Mouse (Mus musculus) MEL-GATA-1-ER (cell line): ENCODE results near the gene Olfr544.
A peak's percentile ranks its signal among the peaks of the same experiment; 100 is the strongest.
"Not testable (repeated sequence)": the region's sequence is repeated elsewhere in the genome, so short reads cannot be mapped to it uniquely, and the experiment has no call there.

Source experiments
- DNase-seq: peaks from one replicate; pipeline ENCODE4 v3.0.0-alpha.2; 2012; ENCODE audit warnings: low read depth; ENCODE audit errors: extremely low read depth

The Olfr544 gene

DNA sequence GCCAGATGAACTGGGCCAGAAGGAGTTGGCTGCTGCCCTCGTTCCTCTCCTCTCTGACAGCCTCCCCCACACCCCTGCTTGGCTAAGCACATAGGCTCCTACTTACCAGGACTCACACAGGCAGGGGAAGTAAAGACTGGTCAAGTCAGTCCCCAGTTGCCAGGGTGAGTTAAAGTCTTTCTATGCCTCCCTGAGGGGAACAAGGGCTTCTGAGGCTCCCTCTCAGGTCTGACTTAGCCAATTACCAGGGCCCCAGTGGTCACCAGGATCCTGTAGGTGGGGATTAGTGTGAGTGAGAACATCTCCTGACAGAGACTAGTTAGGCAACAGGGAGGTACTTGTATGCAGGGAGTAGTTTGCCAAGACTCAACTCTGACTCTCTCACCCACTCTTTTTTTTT, at the start of gene Olfr544:
Gene Olfr544 (minus strand): TSS at position 153 of the 400 bp plus-strand sequence.
- no peak for DNase-seq

DNA sequence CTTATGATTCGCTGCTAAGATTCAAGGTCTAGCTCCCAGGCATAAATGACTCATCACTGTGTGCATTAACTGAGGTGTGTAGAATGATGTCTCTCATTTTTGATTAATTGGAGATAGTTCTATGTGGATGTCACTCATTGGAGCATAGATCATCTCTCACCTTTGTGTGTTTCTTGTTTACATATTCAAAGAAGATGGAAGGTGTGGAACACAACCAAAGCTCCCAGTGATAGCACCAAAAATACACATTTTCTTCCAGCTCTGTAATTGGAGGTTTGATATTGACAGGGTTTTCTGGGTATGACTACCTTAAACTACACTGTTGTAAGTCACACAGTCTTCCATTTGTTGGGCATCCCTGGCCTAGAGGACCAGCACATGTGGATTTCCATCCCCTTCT, 46.3 kb upstream of the Olfr544 start, which contains the start of gene Olfr547:
Gene Olfr547 (plus strand): TSS at position 301 of the 400 bp plus-strand sequence.
- DNase-seq: no peak

DNA sequence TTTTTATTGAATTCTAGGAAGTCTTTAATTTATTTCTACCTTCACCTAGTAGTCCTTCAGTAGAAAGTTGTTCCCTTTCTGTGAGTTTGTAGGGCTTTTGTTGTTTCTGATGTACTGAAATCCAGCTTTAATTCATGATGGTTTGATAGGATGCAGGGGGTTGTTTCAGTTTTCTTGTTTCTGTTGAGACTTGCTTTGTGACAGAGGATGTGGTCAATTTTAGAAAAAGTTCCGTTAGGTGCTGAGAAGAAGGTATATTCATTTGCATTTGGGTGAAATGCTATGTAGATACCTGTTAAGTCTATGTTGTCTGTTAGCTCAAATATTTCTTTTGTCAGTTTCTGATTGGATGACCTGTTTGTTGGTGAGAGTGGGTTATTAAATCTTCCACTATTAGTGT, 40.9 kb upstream of the Olfr544 start:
- DNase-seq: no peak

DNA sequence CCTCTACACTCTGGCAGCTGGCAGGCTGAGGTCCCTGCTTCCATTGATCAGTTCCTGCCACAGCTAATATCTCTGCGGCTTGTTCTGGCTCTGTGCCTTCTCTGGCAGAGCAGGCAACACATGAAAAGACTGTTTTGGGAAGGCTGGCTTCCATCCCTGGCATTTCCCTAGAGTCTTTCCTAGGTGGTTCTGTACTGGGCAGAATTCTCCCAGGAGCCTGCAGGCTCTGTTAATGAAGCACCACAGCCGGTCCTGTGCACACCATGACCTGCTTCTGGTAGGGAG, 28.9 kb upstream of the Olfr544 start:
- no peak for DNase-seq

DNA sequence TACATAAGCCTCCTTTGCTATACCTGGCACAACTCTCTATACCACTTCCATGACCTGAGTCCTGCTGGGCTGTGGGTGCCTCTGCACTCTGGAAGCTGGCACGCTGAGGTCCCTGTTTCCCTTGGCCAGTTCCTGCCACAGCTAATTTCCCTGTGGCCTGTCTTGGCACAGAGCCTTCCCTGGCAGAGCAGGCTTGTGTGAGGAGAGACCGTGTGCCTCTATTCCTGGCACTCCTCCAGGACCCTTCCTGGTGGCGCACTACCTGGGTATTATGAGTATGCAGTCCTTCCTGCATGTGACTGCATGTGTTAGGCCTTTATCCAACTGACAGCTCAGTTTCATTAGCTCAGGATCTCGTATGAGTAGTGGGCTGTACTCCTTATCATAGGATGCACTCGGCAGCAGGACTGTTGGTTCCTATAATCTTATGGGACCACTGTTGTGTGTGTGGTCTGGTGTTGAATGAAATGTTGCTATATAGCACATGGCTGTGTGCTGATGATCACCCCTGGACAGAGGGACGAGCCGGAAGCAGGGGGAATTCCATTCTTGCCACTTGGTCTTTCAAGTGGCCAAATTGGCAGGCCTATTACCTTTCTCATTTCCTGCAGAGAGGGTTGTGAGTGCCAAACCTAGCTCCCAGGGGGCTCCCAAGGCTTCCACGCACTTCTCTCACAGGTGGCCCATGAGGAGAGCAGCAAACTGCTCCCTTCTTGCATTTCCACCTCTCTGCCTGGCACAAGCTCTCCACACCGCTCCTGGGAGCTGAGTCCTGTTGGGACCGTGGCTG, 28.3 kb upstream of the Olfr544 start:
- no peak for DNase-seq

DNA sequence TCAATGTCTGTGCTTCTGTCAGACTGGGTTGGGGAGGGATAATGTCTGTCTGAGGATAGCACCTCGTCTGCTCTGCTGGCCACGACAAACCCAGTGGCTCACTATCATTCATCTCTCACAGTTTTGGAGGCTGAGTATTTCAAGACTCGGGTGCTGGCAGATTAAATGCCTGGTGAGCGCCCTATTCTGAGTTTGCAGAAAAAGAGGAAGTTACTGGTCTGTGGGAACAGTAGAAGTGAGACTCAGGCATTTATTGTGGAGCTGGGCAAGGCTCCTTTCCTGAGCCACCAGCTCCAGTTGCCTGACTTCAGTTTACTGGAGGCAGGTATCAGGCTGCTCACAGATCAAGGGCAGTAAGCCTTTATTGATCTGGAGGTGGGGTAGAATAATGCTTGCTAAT, 26.0 kb upstream of the Olfr544 start:
- DNase-seq: peak; percentile 67

DNA sequence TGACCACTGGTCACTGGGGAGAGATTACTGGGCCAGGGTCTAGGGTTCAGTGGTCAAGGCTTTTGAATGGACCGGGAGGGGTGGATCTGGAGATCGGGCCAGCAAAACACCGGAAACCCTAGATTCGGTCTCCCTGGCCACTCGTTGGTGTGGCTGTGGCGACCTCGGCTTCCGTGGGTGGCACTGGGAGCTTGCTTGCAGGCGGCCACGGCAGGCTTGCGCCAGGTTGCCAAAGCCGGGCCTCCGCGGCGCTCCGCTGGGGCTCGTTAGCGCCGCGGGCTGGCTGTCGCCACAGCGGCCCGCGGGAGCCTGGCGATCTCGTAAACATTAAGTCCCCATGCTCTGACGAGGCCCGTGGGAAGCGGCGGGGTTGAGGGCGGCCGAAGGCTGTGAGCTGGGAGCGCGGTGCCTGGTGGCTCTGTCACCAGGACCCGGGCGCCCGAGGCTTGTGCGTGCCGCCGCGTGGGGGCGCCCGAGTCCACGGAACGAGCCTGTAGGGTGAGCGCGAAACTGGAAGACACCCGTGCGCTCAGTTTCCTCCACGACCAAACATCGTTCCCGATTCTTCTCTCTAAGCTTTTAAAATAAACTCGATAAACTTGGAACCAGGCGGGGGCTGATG, 24.8 kb upstream of the Olfr544 start:
- peak; percentile 26 for DNase-seq

DNA sequence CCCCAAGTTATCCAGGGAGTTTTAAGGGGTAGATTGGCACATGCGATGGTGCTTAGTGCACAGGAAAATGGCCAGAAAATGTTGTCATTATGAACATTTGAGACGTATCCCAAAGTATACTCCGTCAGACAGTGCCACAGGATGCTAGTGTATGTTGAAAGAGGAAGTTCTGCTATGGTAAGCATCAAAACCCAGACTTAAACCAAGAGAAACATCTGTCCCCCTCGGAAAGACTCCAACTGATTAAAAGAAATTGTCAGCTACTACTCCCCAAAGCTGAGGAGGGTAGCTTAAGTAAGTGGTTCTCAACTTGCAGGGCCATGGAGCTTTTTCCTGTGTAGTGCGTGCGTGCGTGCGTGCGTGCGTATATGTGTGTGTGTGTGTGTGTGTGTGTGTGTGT, 23.8 kb upstream of the Olfr544 start:
- DNase-seq: peak; percentile 12

DNA sequence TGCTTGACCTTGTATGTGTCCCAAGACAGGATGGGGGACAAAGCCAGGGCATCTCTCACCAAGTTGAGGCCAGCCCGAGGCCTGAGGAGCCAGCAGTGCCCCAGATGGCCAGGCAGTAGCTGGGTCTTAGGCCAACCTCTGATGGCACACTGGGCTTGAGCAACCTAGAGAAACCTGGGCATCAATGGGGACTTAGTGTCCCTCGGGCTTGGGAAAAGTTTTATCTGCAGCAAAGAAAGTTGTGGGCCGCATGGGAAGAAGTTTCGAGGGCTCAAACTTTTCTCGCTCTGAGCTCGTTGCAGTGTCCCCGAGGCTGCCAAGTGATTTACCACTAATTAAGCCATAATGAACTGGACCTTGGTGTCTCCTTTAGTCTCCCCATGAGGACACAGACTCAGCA, 21.6 kb upstream of the Olfr544 start:
- DNase-seq: no peak

DNA sequence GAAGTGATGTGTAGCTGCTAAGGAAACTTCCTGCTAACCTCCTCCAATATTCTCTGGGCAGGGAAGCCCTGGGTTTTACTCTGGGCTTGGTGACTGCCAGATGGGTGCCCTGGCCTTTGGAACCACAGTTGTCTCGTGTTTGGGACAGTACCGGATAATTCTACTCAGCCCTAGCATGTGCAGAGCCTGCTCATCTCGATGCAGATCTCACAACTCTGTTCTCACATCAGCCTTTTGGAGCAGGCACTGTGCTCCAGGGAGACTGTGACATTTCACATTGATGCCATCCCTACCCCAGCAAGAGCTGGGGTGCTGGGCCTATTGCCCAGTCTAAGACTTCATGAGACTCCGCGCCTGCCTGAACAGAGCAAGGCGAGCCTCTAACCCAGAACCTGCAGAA, 20.6 kb upstream of the Olfr544 start:
- no peak for DNase-seq

DNA sequence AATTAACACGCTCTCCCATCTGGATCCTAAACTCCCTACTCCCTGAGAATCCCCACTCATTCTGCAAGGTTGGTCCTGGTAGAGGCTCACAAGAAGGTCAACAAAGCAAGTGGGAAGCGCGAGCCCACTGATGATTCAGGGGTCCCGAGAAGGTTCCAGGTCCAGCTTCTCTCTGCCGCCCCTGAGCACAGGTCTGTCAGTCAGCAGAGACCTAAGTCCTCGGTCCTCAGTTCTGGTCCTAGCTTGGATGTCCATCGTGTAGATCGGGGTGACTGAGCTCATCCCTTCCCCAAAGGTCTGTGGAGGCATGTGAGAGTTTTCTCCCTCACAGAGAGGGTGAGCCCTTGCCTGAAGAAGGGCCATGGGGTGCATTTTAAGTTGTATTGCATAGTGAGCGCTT, 20.0 kb upstream of the Olfr544 start:
- no peak for DNase-seq

DNA sequence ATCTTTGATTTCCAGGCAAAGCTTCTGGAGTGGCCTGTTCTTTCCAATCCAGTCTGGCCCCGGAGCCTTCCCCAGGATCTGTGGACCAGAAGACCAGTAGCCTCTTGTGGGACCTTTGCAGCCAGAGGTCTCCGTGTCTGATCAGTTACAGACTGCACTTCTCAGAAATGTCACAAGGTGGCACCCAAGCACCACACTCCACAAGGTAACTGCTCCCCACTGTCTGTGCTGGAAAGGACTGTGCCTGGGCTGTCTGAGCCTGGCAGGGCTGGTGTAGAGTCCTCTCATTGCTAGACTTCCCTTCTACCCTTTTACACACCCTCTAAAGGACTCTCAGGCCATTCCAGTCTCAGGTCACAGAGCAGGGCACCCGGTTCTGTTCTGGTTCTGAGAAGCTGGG, 18.7 kb upstream of the Olfr544 start:
- DNase-seq: peak; percentile 36

DNA sequence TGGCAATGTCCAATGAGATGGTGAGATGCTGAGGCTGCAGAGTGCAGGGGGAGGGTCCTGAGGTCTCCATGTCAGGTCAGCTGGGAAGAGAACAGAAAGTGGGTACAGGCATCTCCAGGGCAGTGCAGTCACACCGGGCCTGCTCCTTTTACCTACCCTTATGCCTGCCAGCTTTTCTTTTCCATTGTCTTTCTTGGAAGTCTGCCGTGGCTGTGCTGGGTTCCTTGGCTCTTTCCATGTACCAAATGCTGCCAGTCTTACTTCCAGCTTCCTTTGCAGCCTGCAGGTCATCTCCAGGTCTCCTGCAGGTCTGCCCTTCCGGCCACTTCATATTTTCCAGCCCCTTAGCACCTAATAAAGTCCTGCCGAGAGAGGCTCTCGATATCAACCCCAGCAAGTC, 13.9 kb upstream of the Olfr544 start:
- no peak for DNase-seq

DNA sequence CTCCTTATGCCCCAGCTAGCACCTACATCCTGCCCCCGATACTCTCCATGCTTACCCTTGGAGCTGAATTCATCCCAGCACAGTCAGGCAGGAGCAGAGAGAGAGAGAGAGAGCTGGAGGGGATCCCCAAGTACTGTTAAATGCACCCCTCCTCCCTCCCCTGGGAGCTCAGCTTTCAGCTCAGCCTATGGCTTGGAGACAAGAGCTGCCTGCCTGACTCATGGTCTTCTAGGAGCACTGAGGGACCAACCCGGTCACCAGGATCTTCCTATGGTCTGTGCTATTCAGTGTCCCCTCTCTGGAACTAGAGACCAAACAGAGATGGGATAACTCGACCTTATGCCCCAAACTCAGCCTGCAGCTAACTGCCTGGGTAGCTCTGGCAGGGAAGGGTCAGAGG, 11.4 kb upstream of the Olfr544 start, which contains the start of gene Olfr545:
Gene Olfr545 (minus strand): TSS at position 101 of the 400 bp plus-strand sequence.
- DNase-seq: no peak

DNA sequence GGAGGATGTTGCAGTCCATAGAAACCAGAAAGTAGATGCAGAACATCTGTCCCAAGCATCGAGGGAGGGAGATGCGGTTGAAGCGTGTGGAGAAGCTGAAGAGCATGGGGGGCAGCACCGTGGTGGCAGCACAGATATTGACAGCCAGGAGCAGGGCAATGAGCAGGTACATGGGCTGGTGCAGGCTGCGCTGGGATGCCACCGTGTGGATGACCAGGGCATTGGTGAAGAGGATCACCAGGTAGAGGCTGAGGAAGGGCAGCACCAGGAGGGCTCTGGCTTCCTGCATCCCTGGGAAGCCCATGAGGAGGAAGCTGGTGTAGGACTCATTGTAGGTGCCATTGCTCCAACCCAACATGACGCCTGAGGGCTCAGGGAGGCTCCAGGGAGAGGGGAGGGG, 6.3 kb upstream of the Olfr544 start:
- not testable (repeated sequence) for DNase-seq

DNA sequence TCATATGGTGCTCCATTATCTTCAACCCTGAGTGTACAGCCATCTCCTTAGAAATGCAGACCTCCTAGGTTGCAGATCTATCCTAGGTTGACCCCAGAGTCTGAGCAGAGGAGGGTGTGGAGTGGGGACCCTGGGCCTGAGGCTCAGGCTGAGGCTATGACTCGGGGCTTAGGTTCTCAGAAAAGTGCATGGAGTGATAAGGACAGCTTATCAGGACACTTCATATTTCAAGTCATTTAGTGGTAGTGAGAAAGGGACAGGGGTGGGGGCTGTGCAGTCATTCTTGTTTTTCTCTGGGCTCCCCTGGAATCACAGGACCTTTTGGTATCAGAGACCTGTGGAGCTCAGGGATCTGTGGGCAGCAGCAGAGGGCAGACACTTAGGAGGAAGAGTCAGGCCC, 2.0 kb downstream of the Olfr544 start:
- peak; percentile 12 for DNase-seq

DNA sequence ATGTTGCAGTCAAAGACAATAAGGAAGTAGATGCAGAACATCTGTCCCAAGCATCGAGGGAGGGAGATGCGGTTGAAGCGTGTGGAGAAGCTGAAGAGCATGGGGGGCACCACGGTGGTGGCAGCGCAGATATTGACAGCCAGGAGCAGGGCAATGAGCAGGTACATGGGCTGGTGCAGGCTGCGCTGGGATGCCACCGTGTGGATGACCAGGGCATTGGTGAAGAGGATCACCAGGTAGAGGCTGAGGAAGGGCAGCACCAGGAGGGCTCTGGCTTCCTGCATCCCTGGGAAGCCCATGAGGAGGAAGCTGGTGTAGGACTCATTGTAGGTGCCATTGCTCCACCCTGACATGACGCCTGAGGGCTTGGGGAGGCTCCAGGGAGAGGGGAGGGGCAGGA, 3.3 kb downstream of the Olfr544 start:
- not testable (repeated sequence) for DNase-seq

DNA sequence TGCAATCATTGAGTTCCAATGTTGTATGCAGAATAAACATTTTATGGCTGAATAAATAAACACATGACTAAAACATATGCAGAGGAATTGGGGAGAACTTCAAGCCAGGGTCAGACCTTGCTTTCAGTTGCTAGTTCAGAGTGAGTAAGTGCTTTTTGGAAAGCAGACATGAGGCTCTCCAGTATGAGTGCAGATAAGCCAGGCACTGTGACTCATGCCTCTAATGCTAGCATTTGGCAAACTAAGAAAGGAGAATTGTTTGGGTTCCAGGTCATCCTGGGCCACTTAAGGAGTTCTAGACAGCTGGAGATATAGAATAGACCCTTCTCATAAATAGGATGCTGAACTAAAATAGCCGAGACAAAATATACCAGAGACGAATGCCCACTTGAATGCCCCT, 4.4 kb downstream of the Olfr544 start:
- no peak for DNase-seq

DNA sequence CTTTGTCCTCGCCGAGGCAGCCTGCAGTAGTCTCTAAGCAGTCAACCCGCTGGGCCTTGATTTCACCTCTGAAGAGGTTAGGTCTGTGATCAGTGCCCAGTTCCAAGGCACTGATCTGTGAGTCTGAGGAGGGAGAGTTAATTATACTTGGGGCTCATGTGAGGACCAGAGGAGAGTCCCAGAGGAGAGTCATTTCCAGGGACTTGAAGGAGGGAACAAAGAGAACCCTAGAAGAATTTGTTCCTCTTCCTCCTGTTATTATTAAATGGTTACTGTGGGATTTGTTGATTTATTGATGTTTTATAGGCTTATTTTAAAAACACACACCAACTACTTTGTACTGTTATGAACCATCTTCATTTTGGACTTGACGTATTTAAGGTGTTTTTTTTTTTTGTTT, 6.5 kb downstream of the Olfr544 start, which contains the start of gene Olfr543:
Gene Olfr543 (minus strand): TSS at position 101 of the 400 bp plus-strand sequence.
- DNase-seq: no peak

DNA sequence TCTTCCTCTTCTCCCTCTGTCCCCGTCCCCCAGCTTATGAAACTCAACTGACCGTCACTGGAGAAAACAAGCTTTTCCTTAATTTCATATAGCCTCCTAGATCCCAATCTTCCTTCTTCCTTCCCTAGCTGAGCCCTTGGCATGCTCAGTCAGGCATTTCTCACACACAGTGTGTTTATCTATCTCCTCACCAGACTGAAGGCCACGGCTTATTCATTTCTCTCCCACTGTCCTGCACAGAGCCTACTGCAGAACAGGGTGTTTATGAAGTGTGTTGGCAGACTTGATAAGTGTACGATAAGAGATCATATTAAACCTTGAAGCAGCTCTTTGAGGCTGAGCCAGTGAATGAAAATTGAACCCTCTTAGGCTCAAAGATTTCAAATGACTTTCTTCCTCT, 7.3 kb downstream of the Olfr544 start:
- DNase-seq: no peak

DNA sequence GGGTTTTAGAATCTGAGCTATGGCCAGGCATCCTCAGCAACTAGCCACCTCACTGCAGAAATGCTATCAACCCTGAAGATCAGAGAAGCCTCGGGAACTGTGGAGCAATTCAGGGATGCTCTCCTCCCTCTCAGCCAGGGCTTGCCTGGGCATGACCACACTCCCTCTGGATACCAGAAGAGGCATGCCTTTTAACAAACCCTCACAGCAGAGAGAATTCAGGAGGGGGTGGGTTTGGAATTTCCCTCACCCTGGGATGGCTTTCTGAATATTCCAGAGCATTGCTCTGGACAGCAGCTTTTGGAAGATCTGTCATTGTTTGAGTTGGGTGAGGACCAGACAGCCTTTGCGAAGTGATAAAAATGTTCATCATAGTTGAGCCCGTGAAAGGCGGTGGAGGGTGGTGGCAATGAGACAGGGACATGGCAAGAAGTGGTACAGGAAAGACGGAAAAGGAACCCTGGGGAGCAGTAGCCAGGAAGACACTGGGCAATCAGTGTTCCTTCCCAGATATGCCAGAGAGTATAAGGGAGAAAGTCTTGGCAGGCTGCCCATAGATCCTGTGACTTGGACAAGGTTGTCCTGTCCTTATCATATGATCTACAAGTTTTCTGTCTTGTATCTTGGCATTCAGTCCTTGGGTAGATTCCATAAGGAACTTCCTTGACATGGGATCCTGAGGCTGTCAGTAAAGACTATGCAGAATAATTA, 8.6 kb downstream of the Olfr544 start:
- no peak for DNase-seq

DNA sequence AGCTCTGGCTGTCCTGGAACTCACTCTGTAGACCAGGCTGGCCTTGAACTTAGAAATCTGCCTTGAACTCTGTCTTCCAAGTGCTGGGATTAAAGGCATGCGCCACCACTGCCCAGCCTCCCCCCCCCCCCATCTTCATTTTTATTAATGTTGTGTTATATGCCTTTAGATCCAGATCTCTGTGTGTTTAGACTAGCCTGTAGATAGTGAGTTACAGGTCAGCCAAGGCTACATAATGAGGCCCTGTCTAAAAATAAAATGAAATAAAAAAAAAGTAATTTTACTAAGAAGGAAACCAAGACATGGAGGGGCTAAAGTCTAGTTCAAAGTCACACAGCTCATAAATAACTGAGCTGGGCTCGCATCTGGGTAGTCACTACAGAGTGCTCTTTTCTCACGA, 9.2 kb downstream of the Olfr544 start:
- no peak for DNase-seq
